Mouse (Mus musculus): Measurements from ENCODE around the gene Fgd3.

Fgd3 gene

DNA sequence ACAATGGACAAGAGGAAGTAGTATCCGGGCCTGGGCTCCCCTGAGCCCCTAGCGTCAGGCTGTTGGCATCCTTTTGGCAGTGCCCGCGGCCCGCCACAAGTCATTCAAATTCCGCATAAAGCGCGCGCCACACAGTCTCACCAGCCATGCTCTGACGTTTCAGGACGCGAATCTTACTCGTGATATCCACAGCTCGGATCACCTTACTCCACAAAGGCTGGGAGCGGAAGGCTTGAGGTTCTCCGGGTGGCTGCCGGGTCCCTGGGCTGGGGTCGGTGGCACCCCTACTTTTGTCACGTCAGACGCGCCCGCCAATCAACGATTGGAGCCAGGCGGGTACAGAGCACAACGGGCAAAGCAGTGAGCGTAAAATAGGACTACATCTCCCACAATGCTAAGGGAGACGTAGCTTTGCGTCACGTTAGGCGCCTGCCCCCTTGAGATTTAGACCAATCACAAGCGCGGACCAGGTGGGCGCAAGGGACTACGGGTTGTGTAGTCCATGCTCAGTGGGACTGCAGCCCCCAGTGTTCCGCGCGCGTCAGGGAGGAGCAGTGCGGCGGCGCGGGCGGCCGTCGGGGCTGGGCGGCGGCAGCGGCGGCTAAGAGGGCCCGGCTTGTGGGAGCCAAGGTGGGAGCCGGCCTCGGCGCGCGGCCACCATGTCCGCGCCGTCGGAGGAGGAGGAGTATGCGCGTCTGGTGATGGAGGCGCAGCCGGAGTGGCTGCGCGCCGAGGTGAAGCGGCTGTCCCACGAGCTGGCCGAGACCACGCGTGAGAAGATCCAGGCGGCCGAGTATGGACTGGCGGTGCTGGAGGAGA is 21.1 kb upstream of the Fgd3 start, which contains the start of gene Bicd2:
Gene Bicd2, plus strand, starts transcription at position 574 of the 819 bp plus-strand sequence.
- in situ Hi-C loops (cut with MboI): no loop called here

DNA sequence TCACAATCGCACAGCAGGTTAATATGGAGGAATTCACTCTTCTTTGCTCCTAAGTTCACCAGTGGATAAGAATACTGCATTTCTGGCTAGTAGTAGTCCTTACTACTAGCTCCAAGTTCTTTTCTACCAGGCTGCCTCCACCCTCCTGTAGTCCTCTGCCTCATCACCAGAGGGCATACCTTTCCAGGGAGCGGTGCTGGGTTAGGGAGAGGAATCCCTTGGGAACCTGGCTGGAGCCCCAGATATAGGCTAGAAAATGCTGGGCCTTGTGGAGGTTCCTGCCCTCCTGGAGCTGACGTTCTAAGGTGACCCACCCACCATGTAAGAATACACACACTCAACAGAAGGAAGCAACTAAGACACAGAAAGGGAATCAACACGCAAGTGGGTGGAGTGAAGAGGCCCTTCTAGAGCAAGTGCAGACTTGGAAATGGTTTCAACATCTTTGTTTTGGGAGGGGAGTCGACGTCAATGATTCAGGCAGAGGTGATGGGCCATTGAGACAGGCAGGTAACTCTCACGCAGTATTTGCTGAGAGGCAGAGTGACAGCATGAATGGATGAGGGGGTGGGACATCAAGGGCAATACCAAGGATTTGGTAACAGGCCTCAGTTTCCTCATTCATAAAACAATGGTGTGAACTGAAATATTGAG is 18.9 kb upstream of the Fgd3 start:
- in situ Hi-C loops (cut with MboI): no loop called here

DNA sequence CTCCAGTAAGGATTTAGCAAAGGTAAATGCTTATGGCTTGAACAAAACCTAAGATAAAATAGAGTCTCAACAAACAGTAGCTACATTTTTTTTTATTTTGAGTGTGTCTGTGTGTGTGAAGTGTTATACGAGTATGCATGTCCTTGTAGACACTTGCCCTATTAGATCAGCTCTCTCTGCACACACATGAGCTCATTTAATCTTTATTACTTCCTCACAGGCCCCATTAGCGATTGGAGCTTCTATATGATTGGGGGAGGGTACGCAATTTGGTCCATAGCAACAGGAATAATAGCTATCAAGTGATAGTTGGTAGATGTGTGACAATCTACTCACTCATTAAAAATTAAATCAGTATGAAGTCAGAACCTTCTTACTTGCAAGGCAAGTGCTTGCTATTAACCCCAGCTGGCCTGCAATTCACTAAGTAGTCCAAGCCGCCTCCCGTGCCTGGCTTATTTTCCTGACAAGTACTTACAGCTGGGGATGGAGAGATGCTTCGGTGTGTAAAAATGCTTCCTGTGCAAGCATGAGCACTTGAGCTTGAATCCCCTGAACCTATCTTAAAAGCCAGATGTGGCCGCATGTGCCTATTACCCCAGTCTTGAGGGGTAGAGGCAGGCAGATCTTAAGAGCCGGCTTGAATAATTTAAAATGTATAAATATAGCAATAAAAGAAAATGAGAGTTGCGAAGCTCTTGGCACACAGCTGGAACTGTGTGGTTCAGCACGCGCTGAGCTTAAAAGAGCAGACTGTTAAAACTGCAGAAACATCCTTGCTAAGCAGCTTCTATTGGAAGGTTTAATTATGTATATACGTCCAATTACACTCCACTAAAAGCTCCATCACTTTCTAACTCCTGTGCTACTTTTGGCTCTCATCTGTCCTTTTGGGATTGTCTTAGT is 15.2 kb upstream of the Fgd3 start:
- in situ Hi-C loops (cut with MboI): no loop called here

DNA sequence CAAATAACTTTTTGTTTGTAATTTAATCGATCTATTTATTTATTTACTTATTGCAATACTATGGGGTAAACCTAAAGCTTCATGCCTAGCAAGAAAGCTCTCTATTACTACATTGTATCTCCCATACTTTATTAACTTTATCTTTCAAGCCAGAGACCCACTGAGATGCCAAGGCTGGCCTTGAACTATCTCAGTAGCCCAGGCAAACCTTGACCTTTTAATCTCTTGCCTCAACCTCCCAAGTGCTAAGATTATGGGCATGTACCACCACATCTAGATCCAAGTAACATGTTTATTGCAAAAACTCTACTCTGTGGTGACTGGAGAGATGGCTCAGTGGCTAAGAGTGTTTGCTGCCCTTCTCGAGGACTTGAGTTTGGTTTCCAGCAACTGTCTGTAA is 13.1 kb upstream of the Fgd3 start:
- in situ Hi-C loops (cut with MboI): no loop called here

- in situ Hi-C loops (cut with MboI): no loop called here
Measured at GRCm38 (mm10) chr13:49328101-49328500, 8.0 kb upstream of the Fgd3 start.

DNA sequence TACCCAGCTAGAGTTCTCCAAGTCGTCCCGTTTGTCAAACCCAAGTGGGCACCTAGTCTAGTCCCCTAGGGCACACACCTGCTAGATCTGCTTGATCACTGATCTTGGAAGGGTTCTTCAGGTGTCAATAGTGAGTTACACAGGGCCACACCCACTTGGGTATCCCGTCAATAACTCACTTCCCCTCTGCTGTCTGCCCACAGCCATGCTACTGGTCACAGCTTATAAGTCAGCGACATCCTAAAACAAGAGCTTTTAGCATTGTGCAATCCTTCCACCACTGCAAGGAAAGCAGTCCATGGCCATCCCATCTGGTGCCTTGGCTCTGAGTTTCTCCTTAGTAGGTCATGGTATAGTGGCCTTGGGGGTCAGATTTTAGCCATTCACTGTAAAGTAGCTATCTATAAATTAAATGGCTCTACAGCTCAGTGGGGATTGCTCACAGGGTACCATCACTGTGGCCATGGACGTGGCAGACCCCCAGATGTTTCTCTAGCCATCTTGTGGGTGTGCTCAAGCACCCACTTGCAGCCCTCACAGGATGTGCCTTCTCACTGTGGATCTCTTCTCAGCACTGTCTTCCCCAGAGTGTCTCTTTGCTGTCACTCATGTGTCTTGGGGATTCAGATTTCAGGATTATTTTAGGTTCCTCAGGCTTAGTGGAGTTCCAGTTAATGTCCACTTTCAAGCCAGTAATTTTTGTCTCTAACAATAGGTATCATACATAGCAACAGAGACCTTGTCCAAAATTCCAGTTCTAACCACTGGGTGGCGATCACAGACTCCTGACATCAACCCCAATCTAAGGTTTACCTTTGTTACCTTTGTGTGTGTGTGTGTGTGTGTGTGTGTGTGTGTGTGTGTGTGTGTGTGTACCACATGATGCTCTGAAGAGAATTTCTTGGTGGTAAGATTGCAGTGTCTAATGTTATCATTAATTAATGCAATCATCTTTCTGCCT is 6.4 kb upstream of the Fgd3 start:
- in situ Hi-C loops (cut with MboI): no loop called here

DNA sequence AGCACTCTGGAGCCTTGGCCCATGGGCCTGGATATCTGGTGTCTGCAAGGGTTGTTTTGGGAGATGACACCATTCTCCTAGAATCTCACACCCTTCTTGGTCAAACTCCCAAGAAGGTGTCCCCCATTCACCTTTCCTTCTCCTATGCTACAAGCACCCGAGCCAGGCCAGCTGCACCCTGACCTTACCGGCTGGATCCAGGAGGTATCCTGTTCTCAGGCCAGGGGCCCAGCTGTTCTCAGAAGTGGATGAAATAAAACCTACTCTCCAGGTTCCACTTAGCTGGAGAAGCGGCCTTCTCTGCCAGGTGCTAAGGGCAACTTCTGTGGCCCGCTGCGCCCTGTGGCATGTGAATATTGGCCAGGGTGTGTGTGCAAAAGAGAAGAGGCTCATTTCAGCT is 4.8 kb upstream of the Fgd3 start:
- in situ Hi-C loops (cut with MboI): no loop called here

GRCm38 (mm10) chr13:49322739-49323138 is 2.6 kb upstream of the Fgd3 start:
- in situ Hi-C loops (cut with MboI): no loop called here

DNA sequence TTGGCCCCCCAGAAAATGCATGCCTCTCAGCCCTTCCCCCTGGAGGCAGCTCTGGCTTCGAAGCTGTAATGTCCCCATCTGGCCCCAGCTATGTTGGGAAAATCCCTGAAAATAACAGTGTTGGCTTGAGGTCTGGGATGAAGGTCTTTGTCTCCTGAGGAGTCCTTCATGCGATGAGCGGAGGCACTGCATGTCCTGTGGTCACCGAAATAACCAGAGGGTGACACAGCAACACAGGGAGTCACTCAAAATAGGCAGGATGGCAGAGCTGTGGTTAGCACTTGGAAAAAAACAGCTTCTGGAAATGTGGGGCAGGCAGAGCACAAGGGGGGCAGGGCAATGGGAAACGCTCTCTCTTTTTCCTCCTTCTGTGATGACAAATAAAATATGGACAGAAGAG is 2.1 kb upstream of the Fgd3 start:
- in situ Hi-C loops (cut with MboI): no loop called here

GRCm38 (mm10) chr13:49321452-49321851 is 1.3 kb upstream of the Fgd3 start:
- in situ Hi-C loops (cut with MboI): no loop called here

DNA sequence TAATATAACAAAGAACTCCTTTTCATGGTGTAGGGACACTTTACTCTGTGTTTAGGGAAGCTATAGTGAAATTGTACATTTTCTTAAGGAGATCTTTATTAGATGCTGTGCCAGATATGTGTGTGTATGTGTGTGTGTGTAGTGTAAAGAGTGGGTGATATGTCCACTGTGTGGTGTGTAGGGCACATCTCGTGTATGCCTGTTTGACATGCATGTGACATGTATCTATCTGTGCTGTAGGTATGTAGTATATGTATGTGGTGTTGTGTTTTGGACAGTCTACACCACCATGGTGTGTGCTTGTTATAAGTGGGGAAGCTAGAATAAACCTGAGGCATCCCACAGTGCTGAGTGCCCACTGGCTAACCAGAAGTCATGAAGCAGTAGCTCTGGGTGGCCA is 403 bp upstream of the Fgd3 start:
- in situ Hi-C loops (cut with MboI): no loop called here

- in situ Hi-C loops (cut with MboI): no loop called here
Measured at GRCm38 (mm10) chr13:49317914-49318313, 2.2 kb downstream of the Fgd3 start.

DNA sequence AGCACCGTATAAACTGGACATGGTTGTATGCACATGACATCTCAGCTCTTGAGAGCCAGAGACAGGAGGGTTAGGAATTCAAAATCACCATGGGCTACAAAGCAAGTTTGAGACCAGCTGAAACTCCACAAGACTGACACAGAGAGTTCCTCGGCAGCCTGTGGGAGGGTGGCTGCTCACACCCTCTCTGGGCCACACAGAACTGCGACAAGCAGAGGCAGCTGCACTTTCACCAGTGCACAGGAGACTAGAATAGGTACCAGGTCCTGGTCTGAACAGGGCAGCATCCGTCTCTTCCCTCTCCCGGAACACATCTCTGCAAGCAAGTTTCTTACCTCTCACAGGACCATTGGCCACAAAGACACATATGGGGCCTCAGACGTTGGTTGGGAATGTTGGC is 2.6 kb downstream of the Fgd3 start:
- in situ Hi-C loops (cut with MboI): no loop called here

- in situ Hi-C loops (cut with MboI): no loop called here
Measured at GRCm38 (mm10) chr13:49316386-49317162, 3.5 kb downstream of the Fgd3 start.

DNA sequence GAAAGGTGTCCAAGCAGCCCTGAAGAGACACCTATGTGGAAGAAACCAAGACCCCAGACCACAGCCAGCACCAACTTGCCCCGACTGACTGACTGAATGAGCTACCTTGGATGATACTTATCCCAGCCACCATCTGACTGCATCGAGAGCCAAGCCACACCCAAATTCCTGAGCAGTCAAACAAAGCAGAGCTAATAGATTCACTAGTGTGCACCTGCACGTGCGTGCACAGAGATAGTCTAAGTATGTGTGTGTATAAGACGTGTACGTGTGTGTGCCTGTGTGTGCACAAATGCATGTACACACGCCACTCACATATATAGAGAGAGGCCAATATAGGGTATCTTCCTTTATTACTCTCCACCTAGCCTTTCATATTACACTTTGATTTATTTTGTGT is 8.5 kb downstream of the Fgd3 start:
- in situ Hi-C loops (cut with MboI): no loop called here

DNA sequence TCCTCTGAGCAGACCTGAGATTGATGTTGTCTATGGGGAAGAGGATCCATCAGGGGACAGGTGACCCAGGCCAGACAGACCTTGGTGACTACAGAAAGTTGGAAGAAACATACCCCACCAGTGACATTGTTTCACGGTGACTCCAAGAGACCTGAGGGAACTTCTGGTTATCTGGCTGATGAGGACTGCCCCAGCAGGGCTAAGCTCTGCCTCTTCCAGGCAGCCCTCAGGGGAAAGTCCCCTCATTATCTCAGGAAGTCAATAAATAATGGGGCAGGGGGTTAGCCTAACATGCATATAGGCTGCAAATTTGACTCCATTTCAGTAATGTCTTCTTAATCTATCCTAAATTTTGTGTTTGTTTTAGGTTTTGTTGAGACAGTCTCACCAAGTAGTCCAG is 10.6 kb downstream of the Fgd3 start:
- in situ Hi-C loops (cut with MboI): no loop called here

DNA sequence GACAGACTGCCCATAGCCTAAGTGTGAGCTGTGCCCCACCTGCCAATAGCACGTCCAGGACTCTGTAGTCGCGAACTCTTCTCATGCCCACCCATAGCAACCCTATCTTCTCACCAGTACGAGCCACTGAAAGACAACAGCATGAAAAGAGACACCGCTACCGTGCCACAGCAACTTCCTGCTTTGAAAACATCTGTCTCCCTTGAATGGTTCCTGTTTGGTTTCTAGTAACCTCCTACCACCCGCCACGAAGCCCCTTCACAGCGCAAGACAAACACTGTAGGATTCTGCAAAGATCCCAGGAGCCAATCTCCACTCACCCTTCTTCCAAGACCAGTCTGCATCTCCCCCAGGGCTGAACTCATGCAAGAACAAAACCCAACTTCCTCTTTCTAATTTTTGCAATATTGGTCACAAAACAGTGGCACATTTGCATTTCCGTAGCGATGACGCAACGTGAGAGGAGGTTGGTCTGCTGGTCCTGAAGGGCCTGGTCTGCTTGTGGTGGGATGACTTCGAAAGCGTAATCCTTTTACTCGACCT is 11.2 kb downstream of the Fgd3 start:
- in situ Hi-C loops (cut with MboI): no loop called here

GRCm38 (mm10) chr13:49308206-49308605 is 11.9 kb downstream of the Fgd3 start:
- in situ Hi-C loops (cut with MboI): no loop called here

- in situ Hi-C loops (cut with MboI): no loop called here
Measured at GRCm38 (mm10) chr13:49307311-49307969, 12.7 kb downstream of the Fgd3 start.

Data from mature B cell (primary cell).